In genomic region chr10:64661190-64661589, GRCm38 (mm10) we compare ENCODE assay signal across 22 mouse cellular contexts.
DNase-seq lines count a peak whose midpoint lies in the region; ATAC-seq lines count a peak whose summit lies in the region.
"Had no signal": no experiment of that assay in that cellular context is flagged by ENCODE, and none has a peak within 500 bp of the region (broad histone marks: within the 10 kb centered on the region; RNA-seq: fewer than 3 reads in every experiment).

No protein-coding gene starts in this region.

- no peaks in the 10 kb centered on the region for H3K9me3 ChIP-seq in forebrain, embryonic 11.5 days (ENCODE audit: control insufficient read depth, low read length)
- no peaks in the 10 kb centered on the region for H3K9me3 ChIP-seq in forebrain, embryonic 10.5 days
- no peaks in the 10 kb centered on the region for H3K9me3 ChIP-seq in midbrain, embryonic 12.5 days
- no peaks in the 10 kb centered on the region for H3K9me3 ChIP-seq in midbrain, embryonic 16.5 days (replicated peaks; ENCODE audit: control insufficient read depth, low read length, poor library complexity, severe bottlenecking)
- H3K9me3 ChIP-seq in neural tube, embryonic 15.5 days (replicated peaks): no peaks in the 10 kb centered on the region
- H3K9me3 ChIP-seq: embryonic facial prominence, embryonic 15.5 days; forebrain, embryonic 12.5 days; heart, embryonic 10.5 days; hindbrain, embryonic 12.5 days had no signal

- no peak overlapping the region for H3K4me3 ChIP-seq in forebrain, embryonic 11.5 days (ENCODE audit: low read depth, low read length)
- H3K4me3 ChIP-seq in forebrain, embryonic 10.5 days: no peak overlapping the region
- H3K4me3 ChIP-seq in midbrain, embryonic 12.5 days: no peak overlapping the region
- no peak overlapping the region for H3K4me3 ChIP-seq in midbrain, embryonic 16.5 days (ENCODE audit: low read depth, low read length)
- no peak overlapping the region for H3K4me3 ChIP-seq in neural tube, embryonic 15.5 days (replicated peaks)
- H3K4me3 ChIP-seq: embryonic facial prominence, embryonic 15.5 days; erythroblast, embryonic 14.5 days; forebrain, embryonic 12.5 days; heart, embryonic 10.5 days; hindbrain, embryonic 12.5 days had no signal

- ATAC-seq in forebrain, embryonic 11.5 days (replicated peaks; ENCODE audit: low FRiP score): 0 out of 2 replicates have a peak, but pooled peaks have one; percentile 46
- ATAC-seq in midbrain, embryonic 12.5 days (ENCODE audit: low FRiP score, low read depth): peak; percentile 74
- ATAC-seq in midbrain, embryonic 16.5 days: peak; percentile 71; the same call in 1 of the 2 replicates
- no peak for ATAC-seq in neural tube, embryonic 15.5 days (ENCODE audit: low FRiP score)
- ATAC-seq: forebrain, embryonic 16.5 days had no signal

- no peaks in the 10 kb centered on the region for H3K27me3 ChIP-seq in forebrain, embryonic 11.5 days (ENCODE audit: control insufficient read depth, insufficient read depth, low read length)
- H3K27me3 ChIP-seq in forebrain, embryonic 10.5 days (ENCODE audit: poor library complexity, severe bottlenecking): no peaks in the 10 kb centered on the region
- no peaks in the 10 kb centered on the region for H3K27me3 ChIP-seq in midbrain, embryonic 12.5 days
- H3K27me3 ChIP-seq in midbrain, embryonic 16.5 days (ENCODE audit: control insufficient read depth, insufficient read depth, low read depth, low read length): no peaks in the 10 kb centered on the region
- H3K27me3 ChIP-seq in neural tube, embryonic 15.5 days (replicated peaks): no peaks in the 10 kb centered on the region
- H3K27me3 ChIP-seq: embryonic facial prominence, embryonic 15.5 days; forebrain, embryonic 12.5 days; hindbrain, embryonic 12.5 days had no signal

- H3K4me1 ChIP-seq in forebrain, embryonic 11.5 days (replicated peaks; ENCODE audit: control insufficient read depth, insufficient read depth, low read length): no peaks in the 10 kb centered on the region
- H3K4me1 ChIP-seq in forebrain, embryonic 10.5 days: peaks cover 5% of the 10 kb centered on the region
- H3K4me1 ChIP-seq in midbrain, embryonic 12.5 days: no peaks in the 10 kb centered on the region
- H3K4me1 ChIP-seq in midbrain, embryonic 16.5 days (ENCODE audit: control insufficient read depth, insufficient read depth, low read length): no peaks in the 10 kb centered on the region
- H3K4me1 ChIP-seq in neural tube, embryonic 15.5 days: no peaks in the 10 kb centered on the region
- H3K4me1 ChIP-seq: embryonic facial prominence, embryonic 15.5 days; forebrain, embryonic 12.5 days; heart, embryonic 10.5 days; hindbrain, embryonic 12.5 days had no signal

- no peak overlapping the region for H3K27ac ChIP-seq in forebrain, embryonic 11.5 days (ENCODE audit: low read depth, low read length)
- no peak overlapping the region for H3K27ac ChIP-seq in forebrain, embryonic 10.5 days
- H3K27ac ChIP-seq in midbrain, embryonic 12.5 days (replicated peaks): no peak overlapping the region
- H3K27ac ChIP-seq in midbrain, embryonic 16.5 days (ENCODE audit: low read length): no peak overlapping the region
- no peak overlapping the region for H3K27ac ChIP-seq in neural tube, embryonic 15.5 days (replicated peaks)
- H3K27ac ChIP-seq: embryonic facial prominence, embryonic 15.5 days; forebrain, embryonic 12.5 days; heart, embryonic 10.5 days; hindbrain, embryonic 12.5 days had no signal

- H3K36me3 ChIP-seq in forebrain, embryonic 11.5 days (ENCODE audit: control insufficient read depth, insufficient read depth, low read length): no peaks in the 10 kb centered on the region
- H3K36me3 ChIP-seq in forebrain, embryonic 10.5 days (replicated peaks): no peaks in the 10 kb centered on the region
- no peaks in the 10 kb centered on the region for H3K36me3 ChIP-seq in midbrain, embryonic 12.5 days
- no peaks in the 10 kb centered on the region for H3K36me3 ChIP-seq in midbrain, embryonic 16.5 days (ENCODE audit: control insufficient read depth, insufficient read depth, low read length)
- no peaks in the 10 kb centered on the region for H3K36me3 ChIP-seq in neural tube, embryonic 15.5 days
- H3K36me3 ChIP-seq: embryonic facial prominence, embryonic 15.5 days; forebrain, embryonic 12.5 days; heart, embryonic 10.5 days; hindbrain, embryonic 12.5 days had no signal

- no peak overlapping the region for H3K9ac ChIP-seq in forebrain, embryonic 11.5 days (ENCODE audit: low read length)
- H3K9ac ChIP-seq in midbrain, embryonic 12.5 days (replicated peaks): no peak overlapping the region
- H3K9ac ChIP-seq in midbrain, embryonic 16.5 days (ENCODE audit: low read depth, low read length): no peak overlapping the region
- no peak overlapping the region for H3K9ac ChIP-seq in neural tube, embryonic 15.5 days (replicated peaks)
- H3K9ac ChIP-seq: embryonic facial prominence, embryonic 15.5 days; forebrain, embryonic 12.5 days; hindbrain, embryonic 12.5 days had no signal

- no peak for DNase-seq in forebrain, embryonic 11.5 days (ENCODE audit: low spot score)
- DNase-seq in forebrain, embryonic 10.5 days (ENCODE audit: extremely low spot score, low spot score): no peak
- DNase-seq in lung, postnatal 25 days (ENCODE audit: low spot score): no peak
- DNase-seq in thymus, postnatal 0 days (ENCODE audit: low spot score): no peak
- DNase-seq: adrenal gland, postnatal 25 days; B cell, adult 2 months; cerebellum, adult 2 months; cerebellum, postnatal 14 days; embryo, embryonic 11 days; gastrocnemius, postnatal 10 days; heart, adult 18-20 months; heart, postnatal 10 days; heart, postnatal 4 days had no signal

- H3K4me2 ChIP-seq in forebrain, embryonic 11.5 days (ENCODE audit: low read depth, low read length, severe bottlenecking): no peak overlapping the region
- H3K4me2 ChIP-seq in midbrain, embryonic 12.5 days (replicated peaks): no peak overlapping the region
- H3K4me2 ChIP-seq in midbrain, embryonic 16.5 days (ENCODE audit: low read length): no peak overlapping the region
- no peak overlapping the region for H3K4me2 ChIP-seq in neural tube, embryonic 15.5 days
- H3K4me2 ChIP-seq: embryonic facial prominence, embryonic 15.5 days; forebrain, embryonic 12.5 days; hindbrain, embryonic 12.5 days had no signal

- WGBS in forebrain, embryonic 11.5 days: 38% methylated on average over 4 of the region's 4 CpGs
- 48% methylated on average over 4 of the region's 4 CpGs for WGBS in forebrain, embryonic 10.5 days
- WGBS in midbrain, embryonic 12.5 days: 19% methylated on average over 4 of the region's 4 CpGs
- 20% methylated on average over 4 of the region's 4 CpGs for WGBS in midbrain, embryonic 16.5 days
- 90% methylated on average over 4 of the region's 4 CpGs for WGBS in neural tube, embryonic 15.5 days
